Mouse (Mus musculus): ENCODE measurements around the gene H2-Q2.
"Not testable (repeated sequence)": the region's sequence is repeated elsewhere in the genome, so short reads cannot be mapped to it uniquely, and the experiment has no call there.

The H2-Q2 gene

DNA sequence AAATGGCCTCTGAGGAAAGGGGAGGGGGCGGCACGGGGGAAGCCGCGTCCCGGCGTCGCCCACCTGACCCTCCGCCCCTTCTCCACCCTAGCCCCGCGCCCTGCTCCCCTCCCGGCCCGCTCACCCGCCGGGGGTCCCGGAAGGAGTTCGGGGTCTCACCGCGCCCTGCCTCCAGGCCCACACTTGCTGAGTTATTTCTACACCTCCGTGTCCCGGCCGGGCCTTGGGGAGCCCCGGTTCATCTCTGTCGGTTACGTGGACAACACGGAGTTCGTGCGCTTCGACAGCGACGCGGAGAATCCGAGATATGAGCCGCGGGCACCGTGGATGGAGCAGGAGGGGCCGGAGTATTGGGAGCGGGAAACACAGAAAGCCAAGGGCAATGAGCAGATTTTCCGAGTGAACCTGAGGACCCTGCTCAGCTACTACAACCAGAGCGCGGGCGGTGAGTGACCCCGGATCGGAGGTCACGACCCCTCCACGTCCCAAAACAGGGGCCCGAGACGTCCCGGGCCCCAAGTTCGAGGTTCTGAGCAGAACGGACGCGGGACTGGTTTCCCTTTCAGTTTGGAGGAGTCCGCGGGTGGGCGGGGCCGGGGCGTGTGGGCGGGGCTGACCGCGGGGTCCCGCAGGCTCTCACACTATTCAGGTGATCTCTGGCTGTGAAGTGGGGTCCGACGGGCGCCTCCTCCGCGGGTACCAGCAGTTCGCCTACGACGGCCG lies 37.8 kb downstream of the H2-Q2 start:
- DNase-seq: no peak

DNA sequence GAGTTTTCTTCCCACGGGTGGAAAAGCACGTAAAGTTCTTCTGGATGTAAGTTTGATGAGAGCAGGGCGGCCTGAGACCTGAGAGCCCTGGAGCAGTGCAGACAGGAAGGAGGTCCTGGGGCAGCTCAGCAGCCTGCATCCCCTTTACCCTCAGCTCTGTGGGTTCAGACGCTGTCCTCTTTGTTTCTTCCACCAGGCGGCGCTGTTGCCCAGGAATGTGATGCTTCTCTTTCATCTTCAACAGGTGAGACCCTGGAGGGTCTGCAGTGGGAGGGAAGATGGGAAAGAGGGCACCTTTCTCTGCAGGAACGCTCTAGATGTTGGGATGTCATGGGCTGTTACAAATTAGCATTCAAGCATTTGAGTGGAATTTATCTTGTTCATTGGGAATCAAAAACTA lies 47.8 kb downstream of the H2-Q2 start:
- not testable (repeated sequence) for DNase-seq

DNA sequence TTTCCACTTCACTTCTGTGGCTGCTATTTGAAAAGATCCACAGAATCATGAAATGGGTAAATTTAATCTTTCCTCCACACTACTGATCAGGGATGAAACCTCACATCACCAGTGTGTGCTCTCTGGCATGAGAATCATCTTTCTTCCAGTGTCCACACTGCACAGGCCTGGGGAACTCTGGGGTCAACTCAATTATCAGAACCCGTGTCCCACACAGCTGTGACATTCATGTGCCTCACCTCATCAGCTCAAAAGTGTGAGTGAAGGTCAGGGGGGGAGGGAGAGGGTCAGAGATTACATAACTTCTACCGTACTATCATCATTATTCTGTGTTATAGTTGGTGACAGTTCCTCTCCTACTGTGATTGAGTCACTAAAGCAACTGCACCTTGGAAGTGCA lies 50.6 kb downstream of the H2-Q2 start:
- not testable (repeated sequence) for DNase-seq

DNA sequence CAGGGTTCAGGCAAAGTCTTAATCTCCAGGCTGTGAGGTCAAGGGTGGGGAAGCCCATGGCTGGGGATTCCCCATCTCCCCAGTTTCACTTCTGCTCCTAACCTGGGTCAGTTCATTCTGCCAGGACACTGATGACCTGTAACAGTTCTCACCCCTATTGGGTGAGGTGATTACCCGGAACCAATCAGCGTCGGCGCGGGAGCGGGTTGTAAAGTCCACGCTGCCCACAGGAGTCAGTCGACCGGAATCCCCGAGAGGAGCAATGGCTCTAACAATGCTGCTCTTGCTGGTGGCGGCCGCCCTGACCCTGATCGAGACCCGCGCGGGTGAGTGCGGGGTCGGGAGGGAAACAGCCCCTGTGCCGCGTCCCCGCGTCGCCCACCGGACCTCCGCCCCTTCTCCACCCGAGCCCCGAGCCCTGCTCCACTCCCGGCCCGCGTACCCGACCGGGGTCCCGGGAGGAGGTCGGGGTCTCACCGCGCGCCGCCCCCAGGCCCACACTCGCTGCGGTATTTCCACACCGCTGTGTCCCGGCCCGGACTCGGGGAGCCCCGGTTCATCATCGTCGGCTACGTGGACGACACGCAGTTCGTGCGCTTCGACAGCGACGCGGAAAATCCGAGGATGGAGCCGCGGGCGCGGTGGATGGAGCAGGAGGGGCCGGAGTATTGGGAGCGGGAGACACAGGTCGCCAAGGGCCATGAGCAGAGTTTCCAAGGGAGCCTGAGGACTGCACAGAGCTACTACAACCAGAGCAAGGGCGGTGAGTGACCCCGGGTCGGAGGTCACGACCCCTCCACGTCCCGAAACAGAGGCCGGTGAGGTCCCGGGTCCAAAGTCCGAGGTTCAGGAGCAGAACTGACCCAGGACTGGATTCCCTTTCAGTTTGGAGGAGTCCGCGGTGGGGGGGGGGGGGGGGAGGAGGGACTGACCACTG lies 52.1 kb downstream of the H2-Q2 start:
- DNase-seq: not testable (repeated sequence)

Measured in cerebellum, adult 8-10 months (tissue).